Mouse (Mus musculus): ENCODE measurements around the gene Fars2.

Fars2 gene

GRCm38 (mm10) chr13:36518144-36518571 lies 400.9 kb downstream of the Fars2 start:
- DNase-seq (ENCODE audit: low read depth), result no peak

DNA sequence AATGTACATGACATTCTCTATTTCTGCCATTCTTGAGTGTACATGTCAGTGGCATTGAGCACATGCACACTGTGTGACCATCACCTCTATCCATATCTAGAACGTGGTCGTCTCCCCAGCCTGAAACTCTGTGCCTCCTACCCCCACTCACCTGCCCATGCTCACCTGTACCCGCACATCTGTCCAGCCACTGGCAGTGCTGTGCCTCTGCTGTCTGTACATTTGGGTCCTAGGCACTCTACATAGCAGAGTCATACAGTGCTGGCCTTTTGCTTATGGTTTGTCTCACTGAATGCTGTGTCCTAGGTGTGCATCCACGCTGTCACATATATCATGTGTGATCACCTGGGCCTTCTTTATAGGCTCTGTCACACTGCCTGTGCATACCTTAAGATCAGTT lies 410.5 kb downstream of the Fars2 start:
- no peak for DNase-seq (ENCODE audit: low read depth)

GRCm38 (mm10) chr13:36528223-36528895 lies 411.1 kb downstream of the Fars2 start:
- DNase-seq (ENCODE audit: low read depth), result no peak

GRCm38 (mm10) chr13:36529467-36530039 lies 412.3 kb downstream of the Fars2 start:
- no peak for DNase-seq (ENCODE audit: low read depth)

DNA sequence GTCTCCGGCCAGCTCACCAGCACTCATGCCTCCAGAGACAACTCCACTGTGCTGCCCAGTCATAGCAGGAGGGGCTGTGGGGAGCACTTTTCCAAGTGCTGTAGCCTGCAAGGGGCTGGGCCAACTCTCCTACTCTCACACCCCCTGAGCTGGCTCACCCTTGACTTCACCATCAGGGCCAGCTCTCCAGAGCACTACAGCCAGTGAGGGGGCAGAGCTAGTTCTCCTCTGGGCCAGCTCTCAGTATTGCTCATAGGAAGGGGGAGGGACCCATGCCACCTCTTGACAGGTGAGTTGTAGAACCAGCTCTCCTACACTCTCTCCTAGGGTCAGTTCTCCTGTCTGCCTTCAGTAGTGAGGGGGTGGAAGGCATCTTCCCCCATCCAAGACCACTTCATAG lies 413.6 kb downstream of the Fars2 start:
- DNase-seq (ENCODE audit: low read depth), result no peak

DNA sequence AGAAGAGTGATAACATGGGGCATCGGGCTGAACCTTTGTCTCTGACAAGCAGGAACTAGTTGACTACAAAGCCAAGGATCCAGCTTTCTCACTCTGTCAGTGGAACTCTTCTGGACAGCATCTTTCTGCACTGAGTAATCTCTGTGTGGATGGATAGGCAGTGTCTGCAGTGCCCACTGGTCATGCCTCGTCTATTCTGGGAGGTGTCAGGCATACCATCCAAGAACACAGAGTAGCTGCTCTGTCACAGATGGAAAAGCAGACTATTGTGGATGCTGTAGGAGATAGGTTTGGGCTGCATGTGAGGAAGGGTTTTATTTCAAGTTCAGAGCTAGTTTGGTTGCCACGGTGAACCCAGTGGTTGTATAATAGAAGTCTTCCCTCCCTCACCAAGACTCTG lies 414.7 kb downstream of the Fars2 start:
- DNase-seq (ENCODE audit: low read depth), result no peak

- DNase-seq (ENCODE audit: low read depth), result no peak
These were observed 415.9 kb downstream of the Fars2 start for GRCm38 (mm10) chr13:36533071-36533470.

DNA sequence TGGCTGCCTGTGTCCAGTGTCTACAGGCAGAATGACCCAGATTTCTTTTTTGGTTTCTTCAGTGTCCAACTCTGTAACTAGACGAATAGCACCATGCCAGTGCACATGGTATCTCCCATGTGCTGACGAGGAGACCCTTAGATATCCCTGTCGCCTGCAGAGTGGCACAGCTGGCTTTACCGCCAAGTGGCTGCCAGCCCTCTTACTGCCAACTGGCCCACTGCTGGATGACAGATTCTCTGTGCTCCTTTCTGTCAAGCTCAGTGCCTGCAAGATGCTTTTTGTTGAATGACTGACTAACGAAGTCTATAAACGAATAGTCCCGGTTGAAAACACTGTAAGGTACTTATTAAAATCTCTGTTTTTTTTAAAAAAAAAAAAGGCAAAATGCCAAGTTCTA lies 416.3 kb downstream of the Fars2 start:
- no peak for DNase-seq (ENCODE audit: low read depth)

- DNase-seq (ENCODE audit: low read depth), result no peak
These were observed 416.8 kb downstream of the Fars2 start for GRCm38 (mm10) chr13:36533966-36534540.

GRCm38 (mm10) chr13:36537580-36537979 lies 420.4 kb downstream of the Fars2 start:
- no peak for DNase-seq (ENCODE audit: low read depth)

DNA sequence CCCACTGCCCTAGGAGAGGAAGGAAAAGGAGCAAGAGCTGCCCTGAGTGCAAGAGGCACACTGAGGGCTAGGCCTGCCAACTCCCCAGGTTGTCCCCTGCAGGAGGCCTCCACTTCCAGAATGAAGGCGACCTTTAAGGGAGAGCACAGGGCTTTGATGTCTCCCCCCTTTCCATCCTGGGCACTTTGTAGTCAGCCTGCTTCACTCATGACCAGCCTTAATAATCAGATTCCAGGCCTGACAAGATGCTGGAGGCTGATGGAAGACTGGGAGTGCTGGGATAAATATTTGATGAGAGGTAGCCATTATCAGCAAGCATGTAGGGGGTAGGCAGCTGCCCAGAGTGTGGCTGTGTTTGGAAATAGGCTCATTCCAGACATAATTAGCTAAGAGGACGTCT lies 421.2 kb downstream of the Fars2 start:
- DNase-seq (ENCODE audit: low read depth), result no peak

GRCm38 (mm10) chr13:36540231-36540630 lies 423.0 kb downstream of the Fars2 start:
- DNase-seq (ENCODE audit: low read depth), result no peak

- DNase-seq (ENCODE audit: low read depth), result no peak
These were observed 424.1 kb downstream of the Fars2 start for GRCm38 (mm10) chr13:36541287-36541780.

- DNase-seq (ENCODE audit: low read depth), result no peak
These were observed 433.5 kb downstream of the Fars2 start for GRCm38 (mm10) chr13:36550694-36551093.

GRCm38 (mm10) chr13:36552522-36553246 lies 435.5 kb downstream of the Fars2 start:
- no peak for DNase-seq (ENCODE audit: low read depth)

DNA sequence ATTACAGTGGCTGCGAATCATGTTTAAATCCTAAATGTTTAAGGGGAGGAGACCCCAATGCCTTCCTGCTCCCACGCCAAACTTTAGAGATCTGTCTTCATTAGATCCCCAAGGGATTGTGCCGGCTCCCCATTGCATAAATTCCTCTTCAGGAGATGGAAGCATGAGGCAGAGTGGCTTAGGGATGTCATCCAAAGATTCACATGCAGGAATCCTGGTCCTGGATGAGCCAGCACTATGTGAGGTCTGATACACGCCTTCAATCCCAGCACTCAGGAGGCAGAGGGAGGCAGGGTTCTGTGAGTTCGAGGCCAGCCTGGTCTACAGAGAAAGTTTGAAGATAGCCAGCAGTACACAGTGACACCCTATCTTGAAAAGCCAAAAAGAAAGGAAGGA lies 436.0 kb downstream of the Fars2 start:
- DNase-seq (ENCODE audit: low read depth), result no peak

- no peak for DNase-seq (ENCODE audit: low read depth)
These were observed 437.5 kb downstream of the Fars2 start for GRCm38 (mm10) chr13:36554743-36555142.

DNA sequence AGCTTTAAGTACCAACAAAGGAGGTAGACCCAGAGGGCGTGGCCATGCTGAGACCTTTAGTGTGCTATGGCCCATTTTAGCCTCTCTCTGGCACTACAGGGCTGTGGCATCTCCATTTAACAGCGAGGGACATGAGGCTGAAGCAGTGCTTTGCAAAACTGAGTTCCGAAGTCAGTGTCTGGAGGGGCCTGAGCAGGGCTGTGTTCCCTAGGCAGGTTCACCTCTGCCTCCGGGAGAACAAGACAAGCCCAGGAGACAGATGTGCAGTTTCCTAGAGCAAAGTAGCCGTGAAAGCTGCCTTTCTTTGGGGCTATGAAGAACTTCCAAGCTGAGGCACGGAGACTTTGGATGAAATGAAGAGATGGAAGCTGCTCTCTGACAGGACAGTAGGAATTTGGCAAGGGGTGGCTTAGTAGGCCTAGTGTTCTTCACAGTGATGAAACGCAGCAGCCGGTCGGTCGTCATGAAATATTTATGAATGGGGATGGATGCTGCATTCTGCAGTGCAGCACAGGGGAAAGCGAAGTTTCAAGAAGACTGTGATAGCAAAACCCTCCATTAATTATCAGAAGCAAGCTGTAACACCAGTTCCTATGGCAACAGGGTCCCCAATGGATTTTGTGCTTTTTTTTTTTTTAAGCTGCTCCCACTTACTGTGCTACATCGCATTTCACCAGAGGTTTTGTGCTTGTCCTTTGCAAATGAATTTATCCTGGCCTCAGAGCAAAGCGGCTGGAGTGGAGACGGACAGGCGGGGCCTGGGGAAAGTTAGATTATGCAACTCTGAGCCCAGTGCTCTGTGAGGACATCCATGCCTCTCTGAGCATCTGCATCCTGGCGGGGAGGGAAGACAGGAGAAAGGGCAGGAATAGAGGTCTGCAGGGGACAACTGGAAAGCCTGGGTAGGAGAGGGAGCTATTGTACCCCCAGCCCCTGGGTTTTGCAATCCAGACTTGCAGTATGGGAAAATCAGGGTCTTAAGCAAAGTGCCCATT lies 445.5 kb downstream of the Fars2 start:
- no peak for DNase-seq (ENCODE audit: low read depth)

DNA sequence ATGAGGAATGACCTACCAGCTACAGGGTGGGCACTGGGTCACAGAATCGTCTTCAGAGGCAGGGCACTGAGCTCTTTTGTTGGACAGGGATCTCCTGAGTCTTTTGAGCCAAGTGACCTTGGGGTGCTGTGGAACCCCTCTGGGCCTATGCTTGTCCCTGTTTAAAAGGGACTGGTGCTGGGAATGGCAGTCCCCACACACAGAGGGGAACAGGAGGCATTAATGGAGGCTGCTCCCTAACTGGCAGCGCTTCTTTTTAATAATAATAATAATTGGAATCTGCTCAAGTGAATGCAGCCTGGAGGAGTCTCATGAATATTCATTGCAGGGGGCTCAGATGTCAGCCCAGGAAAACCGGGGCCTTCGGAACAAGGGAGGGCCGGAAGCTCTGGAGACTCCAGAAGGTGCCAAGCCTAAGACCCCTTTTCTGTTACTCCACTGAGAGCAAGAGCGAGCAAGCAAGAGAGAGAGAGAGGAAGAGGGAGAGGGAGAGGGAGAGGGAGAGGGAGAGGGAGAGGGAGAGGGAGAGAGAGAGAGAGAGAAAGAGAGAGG lies 447.6 kb downstream of the Fars2 start:
- DNase-seq (ENCODE audit: low read depth), result no peak

- DNase-seq (ENCODE audit: low read depth), result no peak
These were observed 459.6 kb downstream of the Fars2 start for GRCm38 (mm10) chr13:36576781-36577180.

DNA sequence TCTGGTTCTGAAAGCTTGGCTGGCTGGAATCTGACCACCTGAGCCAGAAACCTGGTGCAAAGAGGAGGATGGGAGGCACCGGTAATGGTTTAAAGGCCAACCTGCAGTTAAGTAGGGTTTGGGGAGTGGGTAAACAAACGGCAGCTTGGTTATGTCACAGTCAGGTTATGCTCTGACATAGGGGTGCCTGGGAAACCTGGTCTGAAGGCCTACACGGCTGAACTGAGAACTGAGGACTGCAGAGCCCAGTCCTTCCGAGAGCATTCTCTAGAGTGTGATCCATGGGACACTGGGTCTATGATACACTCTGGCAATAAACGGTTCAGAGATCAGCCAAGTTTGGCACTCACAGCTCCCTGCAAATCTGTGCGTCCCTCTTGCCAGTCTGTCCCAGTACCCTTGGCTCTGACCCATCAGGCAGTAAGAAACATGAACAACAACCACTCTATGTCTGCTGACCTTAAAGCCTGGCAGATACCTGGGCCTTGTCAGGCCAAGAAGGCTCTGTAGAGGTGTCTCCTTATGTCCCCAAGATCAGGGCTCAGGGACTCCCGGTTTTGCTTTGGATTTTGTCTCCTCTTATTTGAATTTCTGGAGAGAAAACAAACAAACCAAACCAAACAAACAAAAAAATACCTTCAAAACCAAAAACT lies 460.8 kb downstream of the Fars2 start:
- DNase-seq (ENCODE audit: low read depth), result no peak
